Mouse (Mus musculus) colon, adult 2 months (tissue): ENCODE results near the gene Ap4e1. TPM values are rescaled to one million over a fixed set of nuclear protein-coding genes. Genes with fewer than 3 reads are reported as not detected.

Source experiments
- polyA plus RNA-seq: library from polyadenylated mRNA; depleted of rRNA; stranded (reverse); fragments of >200 nt; gene quantifications from 2 replicates; pipeline ENCODE4 v1.2.3, GENCODE M21; 2012; rRNA removed

Gene Ap4e1
- polyA plus RNA-seq, result 1.5 and 1.7 TPM in 2 replicates

GRCm38 (mm10) chr2:127008469-127008998 lies at the start of gene Ap4e1:
TSS of gene Ap4e1 (plus strand) at chr2:127008717.

GRCm38 (mm10) chr2:127070435-127070841 lies 61.9 kb downstream of the Ap4e1 start, which contains the start of gene Blvra:
TSS of gene Blvra (plus strand) at chr2:127070665.

Other genes starting within 250 kb of the Ap4e1 start
- gene Usp50, start 225.2 kb upstream of the Ap4e1 start, polyA plus RNA-seq, result 0.23 and 0.67 TPM in 2 replicates
- gene Trpm7, start 132.5 kb upstream of the Ap4e1 start, polyA plus RNA-seq, result 2.2 and 2.4 TPM in 2 replicates
- 26.6 and 26.9 TPM in 2 replicates for gene Sppl2a, start 75.5 kb upstream of the Ap4e1 start, polyA plus RNA-seq
- 3.8 TPM in 2 replicates for gene Blvra, start 61.9 kb downstream of the Ap4e1 start, polyA plus RNA-seq
- 2.4 and 2.7 TPM in 2 replicates for gene Ncaph, start 125.2 kb downstream of the Ap4e1 start, polyA plus RNA-seq
- gene Itpripl1, start 134.7 kb downstream of the Ap4e1 start, polyA plus RNA-seq, result 2.9 and 3.5 TPM in 2 replicates
- gene 1810024B03Rik, start 199.6 kb downstream of the Ap4e1 start, polyA plus RNA-seq, result 0.45 and 0.52 TPM in 2 replicates
- 25.6 and 26.6 TPM in 2 replicates for gene Snrnp200, start 199.7 kb downstream of the Ap4e1 start, polyA plus RNA-seq
- 52.3 and 56.8 TPM in 2 replicates for gene Ciao1, start 239.1 kb downstream of the Ap4e1 start, polyA plus RNA-seq
- 112 and 148 TPM in 2 replicates for gene Tmem127, start 239.2 kb downstream of the Ap4e1 start, polyA plus RNA-seq